Mouse (Mus musculus): ENCODE measurements around the gene Atrnl1.
"Not testable (repeated sequence)": the region's sequence is repeated elsewhere in the genome, so short reads cannot be mapped to it uniquely, and the experiment has no call there.

The Atrnl1 gene

GRCm38 (mm10) chr19:58021514-58022284, 410.9 kb downstream of the Atrnl1 start:
- DNase-seq (ENCODE audit: low read depth, low spot score), result no peak

- no peak for DNase-seq (ENCODE audit: low read depth, low spot score)
Measured at GRCm38 (mm10) chr19:58023216-58023825, 412.5 kb downstream of the Atrnl1 start.

- DNase-seq (ENCODE audit: low read depth, low spot score), result no peak
Measured at GRCm38 (mm10) chr19:58025053-58025452, 414.2 kb downstream of the Atrnl1 start.

- DNase-seq (ENCODE audit: low read depth, low spot score), result no peak
Measured at GRCm38 (mm10) chr19:58029661-58030060, 418.8 kb downstream of the Atrnl1 start.

- no peak for DNase-seq (ENCODE audit: low read depth, low spot score)
Measured at GRCm38 (mm10) chr19:58033241-58033640, 422.4 kb downstream of the Atrnl1 start.

GRCm38 (mm10) chr19:58036166-58036565, 425.3 kb downstream of the Atrnl1 start:
- DNase-seq (ENCODE audit: low read depth, low spot score), result no peak

- DNase-seq (ENCODE audit: low read depth, low spot score), result no peak
Measured at GRCm38 (mm10) chr19:58043120-58043519, 432.3 kb downstream of the Atrnl1 start.

- DNase-seq (ENCODE audit: low read depth, low spot score), result no peak
Measured at GRCm38 (mm10) chr19:58043550-58043949, 432.7 kb downstream of the Atrnl1 start.

- no peak for DNase-seq (ENCODE audit: low read depth, low spot score)
Measured at GRCm38 (mm10) chr19:58044816-58045215, 434.0 kb downstream of the Atrnl1 start.

- DNase-seq (ENCODE audit: low read depth, low spot score), result no peak
Measured at GRCm38 (mm10) chr19:58046656-58047055, 435.8 kb downstream of the Atrnl1 start.

GRCm38 (mm10) chr19:58050410-58050809, 439.6 kb downstream of the Atrnl1 start:
- not testable (repeated sequence) for DNase-seq (ENCODE audit: low read depth, low spot score)

GRCm38 (mm10) chr19:58050986-58051385, 440.2 kb downstream of the Atrnl1 start:
- DNase-seq (ENCODE audit: low read depth, low spot score), result no peak

- no peak for DNase-seq (ENCODE audit: low read depth, low spot score)
Measured at GRCm38 (mm10) chr19:58051905-58052304, 441.1 kb downstream of the Atrnl1 start.

- DNase-seq (ENCODE audit: low read depth, low spot score), result no peak
Measured at GRCm38 (mm10) chr19:58052444-58053135, 441.8 kb downstream of the Atrnl1 start.

- DNase-seq (ENCODE audit: low read depth, low spot score), result no peak
Measured at GRCm38 (mm10) chr19:58059719-58060118, 448.9 kb downstream of the Atrnl1 start.

GRCm38 (mm10) chr19:58060199-58060853, 449.5 kb downstream of the Atrnl1 start:
- no peak for DNase-seq (ENCODE audit: low read depth, low spot score)

GRCm38 (mm10) chr19:58060854-58061358, 450.1 kb downstream of the Atrnl1 start:
- no peak for DNase-seq (ENCODE audit: low read depth, low spot score)

- DNase-seq (ENCODE audit: low read depth, low spot score), result no peak
Measured at GRCm38 (mm10) chr19:58061933-58062332, 451.1 kb downstream of the Atrnl1 start.

- DNase-seq (ENCODE audit: low read depth, low spot score), result no peak
Measured at GRCm38 (mm10) chr19:58063541-58063940, 452.7 kb downstream of the Atrnl1 start.

GRCm38 (mm10) chr19:58064116-58065000, 453.5 kb downstream of the Atrnl1 start:
- no peak for DNase-seq (ENCODE audit: low read depth, low spot score)

GRCm38 (mm10) chr19:58065001-58065314, 454.1 kb downstream of the Atrnl1 start:
- DNase-seq (ENCODE audit: low read depth, low spot score), result no peak
